Mouse (Mus musculus): ENCODE data around the gene Olfr1331.

DNA sequence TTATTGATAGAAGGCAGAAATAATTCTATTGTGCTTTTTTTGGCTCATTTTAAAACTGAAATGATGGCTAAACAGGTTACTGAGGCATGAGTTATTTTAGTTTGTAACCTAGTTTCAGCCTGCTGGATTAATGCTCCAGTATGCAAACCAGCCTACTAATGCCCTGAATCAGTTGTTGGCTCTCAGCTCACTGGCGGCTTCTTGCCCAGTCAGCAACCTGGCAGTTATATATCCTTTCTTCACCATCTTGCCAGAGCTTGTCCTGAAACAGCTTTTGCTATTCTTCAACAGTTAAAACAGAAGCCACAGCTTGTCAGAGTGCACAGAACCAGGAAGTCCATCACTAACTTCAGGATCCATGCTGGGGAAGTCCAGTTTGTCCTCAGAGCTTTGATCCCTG lies 45.5 kb upstream of the Olfr1331 start:
- no peak for TF ChIP-seq CTCF (IDR thresholded peaks at IDR 0.05; ENCODE audit: insufficient read depth, low read depth, low read length)
- TF ChIP-seq POLR2A (IDR thresholded peaks at IDR 0.05; ENCODE audit: insufficient read depth, low read depth, low read length) = no peak

All from olfactory bulb, adult 2 months (tissue).